Mouse (Mus musculus): ENCODE data around the gene Dnmt3c.
"Not testable (repeated sequence)": the region's sequence is repeated elsewhere in the genome, so short reads cannot be mapped to it uniquely, and the experiment has no call there.

Gene Dnmt3c

DNA sequence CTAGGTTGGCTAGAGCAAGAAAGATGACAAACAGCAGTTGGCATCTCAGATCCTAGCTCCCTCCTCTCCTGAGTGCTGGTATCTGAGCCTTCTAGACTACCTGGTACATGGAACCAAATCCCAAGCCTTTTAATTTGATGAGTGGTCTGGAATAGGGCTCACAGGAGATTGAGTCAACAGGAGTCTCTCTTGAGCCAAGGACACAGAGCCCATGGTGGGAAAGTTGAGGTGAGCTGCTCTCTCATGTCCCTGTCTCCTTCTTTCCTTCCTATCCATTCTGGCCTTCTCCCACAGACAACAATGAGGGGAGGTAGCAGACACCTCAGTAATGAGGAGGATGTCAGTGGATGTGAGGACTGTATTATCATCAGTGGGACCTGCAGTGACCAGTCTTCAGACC, at the start of gene Dnmt3c:
TSS of gene Dnmt3c (plus strand) at position 301 of the 400 bp plus-strand sequence.
- no peak for DNase-seq (ENCODE audit: low read depth, low spot score)

- DNase-seq (ENCODE audit: low read depth, low spot score): no peak
Observed at GRCm38 (mm10) chr2:153648773-153649297, 47.6 kb upstream of the Dnmt3c start.

DNA sequence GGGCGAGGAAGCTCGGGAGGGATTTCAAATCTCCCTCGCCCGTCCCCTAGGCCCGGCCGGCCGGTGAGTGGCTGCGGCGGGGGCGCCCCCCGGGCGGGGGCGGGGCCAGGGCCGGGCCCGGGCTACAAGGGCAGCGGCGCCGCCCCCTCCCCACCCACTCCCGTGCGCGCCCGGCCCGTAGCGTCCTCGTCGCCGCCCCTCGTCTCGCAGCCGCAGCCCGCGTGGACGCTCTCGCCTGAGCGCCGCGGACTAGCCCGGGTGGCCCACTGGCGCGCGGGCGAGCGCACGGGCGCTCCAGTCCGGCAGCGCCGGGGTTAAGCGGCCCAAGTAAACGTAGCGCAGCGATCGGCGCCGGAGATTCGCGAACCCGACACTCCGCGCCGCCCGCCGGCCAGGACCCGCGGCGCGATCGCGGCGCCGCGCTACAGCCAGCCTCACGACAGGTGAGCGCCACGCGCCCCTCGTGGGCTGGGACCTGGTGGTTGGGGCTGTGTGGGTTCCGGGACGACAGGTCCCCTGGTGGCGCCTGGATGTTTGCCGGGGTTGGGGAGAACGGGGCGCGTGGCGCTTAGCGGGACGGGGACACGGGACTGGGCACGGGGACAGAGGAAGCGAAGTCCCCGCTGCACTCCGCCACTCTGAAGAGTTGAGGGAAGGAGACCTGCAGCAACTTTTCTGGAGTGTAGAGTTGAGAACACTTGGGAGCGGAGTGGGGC, 47.0 kb upstream of the Dnmt3c start, which contains the start of gene Dnmt3b:
TSS of gene Dnmt3b (plus strand) at position 153 of the 716 bp plus-strand sequence.
- peak; percentile 37 for DNase-seq (ENCODE audit: low read depth, low spot score)

DNA sequence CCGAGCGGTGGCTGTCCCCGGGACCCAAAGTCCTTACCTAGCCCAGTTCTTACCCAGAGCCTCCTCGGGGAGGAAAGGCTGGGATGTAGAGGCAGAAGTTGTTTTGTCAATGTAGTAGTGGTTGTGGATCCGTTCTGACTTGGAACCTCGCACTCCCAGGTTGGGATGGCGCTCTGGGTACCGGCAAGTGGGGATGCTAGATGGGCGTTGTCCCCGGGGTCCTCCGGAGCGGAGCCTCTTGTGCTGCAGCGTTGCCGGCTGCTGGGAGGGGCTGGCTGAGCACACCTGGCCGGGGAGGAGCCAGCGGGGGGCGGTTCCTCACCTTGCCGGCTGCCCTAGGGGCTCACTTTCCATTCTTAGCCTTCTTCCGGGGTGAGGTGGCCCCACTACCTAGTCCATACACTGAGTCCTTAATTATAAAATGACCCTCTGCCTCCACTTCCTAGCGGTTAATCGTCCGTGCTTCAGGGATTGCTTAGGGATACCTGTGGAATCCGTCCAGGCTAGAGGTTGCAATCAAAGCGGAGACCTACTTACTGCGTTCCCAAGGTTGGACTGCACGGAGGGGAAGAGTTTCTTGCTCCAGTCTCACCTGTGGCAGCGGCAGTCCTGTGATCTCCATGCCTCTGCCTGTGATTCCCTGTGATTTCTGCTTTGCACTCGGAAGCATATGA, 46.3 kb upstream of the Dnmt3c start:
- DNase-seq (ENCODE audit: low read depth, low spot score): peak; percentile 16

- no peak for DNase-seq (ENCODE audit: low read depth, low spot score)
Observed at GRCm38 (mm10) chr2:153651681-153652080, 44.8 kb upstream of the Dnmt3c start.

- not testable (repeated sequence) for DNase-seq (ENCODE audit: low read depth, low spot score)
Observed at GRCm38 (mm10) chr2:153657659-153658058, 38.8 kb upstream of the Dnmt3c start.

DNA sequence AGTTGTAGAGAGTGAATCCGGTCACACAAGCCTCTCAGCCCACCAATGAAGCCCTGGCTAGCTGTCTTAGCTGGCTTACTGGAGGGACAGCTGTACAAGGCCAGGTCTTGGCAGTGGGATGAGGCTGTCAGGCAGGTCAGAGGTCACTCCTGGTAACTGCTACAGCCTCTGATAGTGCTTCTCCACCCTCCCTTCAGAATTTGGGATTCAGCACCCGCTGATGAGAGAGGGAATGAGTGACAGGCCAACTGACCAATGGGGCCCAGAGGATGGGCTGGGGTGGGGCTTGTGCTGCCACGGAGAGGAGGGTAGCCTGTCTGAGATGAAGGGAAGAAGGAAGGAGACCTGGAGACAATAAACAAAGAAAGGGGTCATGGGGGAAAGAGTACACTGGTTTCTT, 35.8 kb upstream of the Dnmt3c start:
- DNase-seq (ENCODE audit: low read depth, low spot score): no peak

GRCm38 (mm10) chr2:153665401-153665800, 31.1 kb upstream of the Dnmt3c start:
- DNase-seq (ENCODE audit: low read depth, low spot score): peak; percentile 20

DNA sequence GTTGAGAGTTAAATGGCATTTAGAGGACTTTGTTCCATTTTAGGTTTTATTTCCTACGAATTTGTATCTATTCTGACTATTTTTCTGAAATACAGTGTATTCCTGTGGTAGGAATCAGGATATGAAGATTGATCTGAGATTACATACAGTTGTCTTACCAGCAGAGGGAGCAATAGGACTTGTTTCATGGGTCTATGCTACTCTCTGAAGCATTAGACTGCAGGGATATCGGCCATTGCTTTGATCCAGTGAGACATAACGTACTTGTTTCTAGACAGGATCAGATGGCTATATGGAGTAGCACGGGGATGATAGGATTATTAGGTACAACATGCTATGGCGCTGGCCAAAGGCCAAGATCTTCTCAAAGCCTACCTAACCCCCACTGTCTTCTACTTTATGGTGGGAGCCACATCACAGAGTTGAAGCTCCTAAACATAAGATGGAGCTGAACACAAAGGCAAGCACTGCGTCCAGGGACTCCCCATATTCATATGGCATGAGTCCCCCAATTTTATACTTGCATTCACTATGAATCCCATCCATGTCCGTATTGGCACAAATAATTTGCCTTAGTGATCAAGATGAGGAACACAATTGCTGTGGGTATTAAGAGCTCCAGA, 27.6 kb upstream of the Dnmt3c start:
- DNase-seq (ENCODE audit: low read depth, low spot score): peak; percentile 80

DNA sequence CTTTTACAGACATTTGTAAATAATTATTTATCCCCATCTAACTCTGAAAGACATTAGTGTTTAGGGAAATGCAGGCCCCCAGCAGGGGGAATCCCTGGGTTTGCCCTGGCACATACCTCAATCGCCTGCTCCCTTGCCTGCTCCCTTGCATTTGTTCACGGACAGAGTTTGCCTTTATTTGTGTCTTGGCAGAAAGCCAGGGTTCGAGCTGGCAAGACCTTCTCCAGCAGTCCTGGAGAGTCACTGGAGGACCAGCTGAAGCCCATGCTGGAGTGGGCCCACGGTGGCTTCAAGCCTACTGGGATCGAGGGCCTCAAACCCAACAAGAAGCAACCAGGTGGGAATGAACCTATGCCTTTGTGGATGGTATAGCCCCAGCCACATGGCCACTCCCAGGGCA, 26.3 kb upstream of the Dnmt3c start:
- no peak for DNase-seq (ENCODE audit: low read depth, low spot score)

DNA sequence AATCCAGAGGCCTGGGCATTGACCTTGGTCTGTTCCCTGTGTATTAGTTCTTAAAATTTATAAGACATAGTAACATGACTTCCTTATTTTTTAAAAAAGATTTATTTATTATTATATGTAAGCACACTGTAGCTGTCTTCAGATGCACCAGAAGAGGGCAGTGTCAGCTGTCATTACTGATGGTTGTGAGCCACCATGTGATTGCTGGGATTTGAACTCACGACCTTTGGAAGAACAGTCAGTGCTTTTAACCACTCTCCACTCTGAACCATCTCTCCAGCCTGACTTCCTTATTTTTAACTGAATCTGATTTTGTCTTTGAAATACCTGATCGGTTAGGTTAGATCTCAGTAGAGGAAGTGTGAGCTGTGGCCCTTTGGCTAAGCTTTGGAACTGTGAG, 23.8 kb upstream of the Dnmt3c start:
- peak; percentile 31 for DNase-seq (ENCODE audit: low read depth, low spot score)

DNA sequence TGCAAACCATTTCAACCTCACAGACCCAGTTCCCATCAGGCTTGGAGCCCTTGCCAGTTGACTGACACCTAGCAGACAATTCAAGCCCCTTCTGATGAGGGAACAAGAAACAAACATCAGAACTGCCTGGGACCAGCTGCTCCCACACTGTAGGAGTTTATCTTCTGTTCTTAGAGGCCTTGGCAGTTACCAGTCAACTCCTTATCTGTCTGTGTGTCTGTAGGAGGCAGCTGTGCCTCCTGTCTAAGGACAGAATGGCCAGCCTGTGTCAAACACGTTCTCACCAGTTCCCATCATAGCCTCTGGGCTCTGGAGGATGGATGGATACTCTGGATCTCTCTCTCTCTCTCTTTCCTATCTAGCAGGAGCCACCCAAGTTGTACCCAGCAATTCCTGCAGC, 21.1 kb upstream of the Dnmt3c start:
- DNase-seq (ENCODE audit: low read depth, low spot score): not testable (repeated sequence)

- DNase-seq (ENCODE audit: low read depth, low spot score): no peak
Observed at GRCm38 (mm10) chr2:153676944-153677343, 19.5 kb upstream of the Dnmt3c start.

DNA sequence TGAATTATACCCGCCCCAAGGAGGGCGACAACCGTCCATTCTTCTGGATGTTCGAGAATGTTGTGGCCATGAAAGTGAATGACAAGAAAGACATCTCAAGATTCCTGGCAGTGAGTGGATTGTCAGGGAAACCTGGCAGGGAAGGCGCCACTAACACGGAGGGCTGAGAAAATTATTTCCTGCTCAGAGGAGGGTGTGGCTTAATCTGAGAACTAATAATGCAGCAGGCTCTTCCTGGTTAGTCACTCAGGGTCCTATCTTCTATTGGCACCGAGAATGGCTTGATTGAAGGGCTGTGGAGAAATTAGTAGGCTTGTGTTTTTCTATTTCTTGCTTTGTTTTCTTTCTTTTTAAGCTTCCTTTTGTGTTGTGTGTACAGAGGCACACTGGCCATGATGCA, 18.9 kb upstream of the Dnmt3c start:
- DNase-seq (ENCODE audit: low read depth, low spot score): no peak

DNA sequence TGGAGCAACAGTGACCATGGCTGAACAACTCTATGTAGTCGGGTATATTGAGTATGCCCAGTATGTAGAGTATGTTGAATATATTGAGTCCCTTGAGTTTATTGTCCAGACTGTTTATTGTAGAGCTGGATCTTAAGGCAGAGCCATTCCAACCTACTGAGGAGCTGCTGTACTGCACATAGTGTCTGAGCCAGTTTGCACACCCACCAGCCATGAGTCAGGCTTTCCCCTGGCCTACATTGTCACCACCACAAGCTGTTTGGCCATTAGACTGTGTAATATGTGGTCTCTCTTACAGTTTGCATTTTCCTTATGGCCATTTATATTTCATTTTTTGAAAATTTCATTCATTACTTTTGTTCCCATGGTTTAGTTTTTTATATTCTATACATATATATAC, 16.5 kb upstream of the Dnmt3c start:
- DNase-seq (ENCODE audit: low read depth, low spot score): no peak

DNA sequence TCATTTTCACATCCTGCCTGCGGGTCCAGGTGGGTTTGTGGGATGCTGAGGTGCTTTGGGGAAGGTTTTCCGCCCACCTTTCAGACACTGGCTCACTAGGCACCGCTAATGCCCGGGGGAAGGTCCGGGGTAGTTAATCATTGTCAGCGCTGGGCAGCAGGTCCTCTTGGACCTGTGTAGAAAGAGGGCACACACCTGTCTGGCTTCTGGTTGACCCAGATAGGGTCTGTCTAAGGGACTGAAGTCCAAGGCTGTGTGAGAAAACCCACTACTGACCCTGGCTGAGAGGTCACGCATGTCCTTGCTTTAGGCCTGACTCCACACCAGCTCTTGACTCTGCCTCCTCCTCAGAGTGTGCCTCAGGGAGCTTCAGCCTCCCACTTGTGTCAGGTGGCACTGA, 3.0 kb upstream of the Dnmt3c start:
- DNase-seq (ENCODE audit: low read depth, low spot score): not testable (repeated sequence)

DNA sequence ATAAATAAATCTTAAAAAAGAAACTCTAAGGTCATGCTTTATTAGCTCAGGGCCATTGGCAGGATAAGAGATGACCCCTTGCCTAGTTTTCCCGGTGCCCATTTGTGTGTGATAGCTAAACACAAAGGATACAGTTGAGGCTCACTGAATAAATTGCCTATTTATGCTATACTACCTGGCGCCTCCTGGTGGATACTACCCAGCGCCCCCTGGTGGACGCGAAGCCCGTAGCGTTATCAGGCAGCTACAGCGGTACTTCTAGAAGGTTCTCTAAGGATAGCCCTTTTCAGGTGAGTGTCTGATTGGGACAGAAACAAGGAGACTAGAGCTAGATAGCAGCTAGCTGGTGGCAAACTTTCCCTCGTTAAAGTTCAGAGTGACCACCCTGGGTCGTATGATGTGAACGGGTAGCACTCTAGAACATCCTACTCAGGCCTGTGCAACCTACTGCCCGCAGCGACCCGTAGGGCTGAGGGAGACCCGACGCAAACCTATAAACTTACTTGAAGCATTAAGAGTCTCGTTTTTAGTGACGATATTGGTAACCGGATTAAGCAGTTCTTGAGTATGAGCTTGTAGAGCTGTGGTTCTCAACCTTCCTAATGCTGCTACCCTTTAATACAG, 1.9 kb upstream of the Dnmt3c start:
- peak; percentile 28 for DNase-seq (ENCODE audit: low read depth, low spot score)

- no peak for DNase-seq (ENCODE audit: low read depth, low spot score)
Observed at GRCm38 (mm10) chr2:153703389-153703788, 6.9 kb downstream of the Dnmt3c start.

DNA sequence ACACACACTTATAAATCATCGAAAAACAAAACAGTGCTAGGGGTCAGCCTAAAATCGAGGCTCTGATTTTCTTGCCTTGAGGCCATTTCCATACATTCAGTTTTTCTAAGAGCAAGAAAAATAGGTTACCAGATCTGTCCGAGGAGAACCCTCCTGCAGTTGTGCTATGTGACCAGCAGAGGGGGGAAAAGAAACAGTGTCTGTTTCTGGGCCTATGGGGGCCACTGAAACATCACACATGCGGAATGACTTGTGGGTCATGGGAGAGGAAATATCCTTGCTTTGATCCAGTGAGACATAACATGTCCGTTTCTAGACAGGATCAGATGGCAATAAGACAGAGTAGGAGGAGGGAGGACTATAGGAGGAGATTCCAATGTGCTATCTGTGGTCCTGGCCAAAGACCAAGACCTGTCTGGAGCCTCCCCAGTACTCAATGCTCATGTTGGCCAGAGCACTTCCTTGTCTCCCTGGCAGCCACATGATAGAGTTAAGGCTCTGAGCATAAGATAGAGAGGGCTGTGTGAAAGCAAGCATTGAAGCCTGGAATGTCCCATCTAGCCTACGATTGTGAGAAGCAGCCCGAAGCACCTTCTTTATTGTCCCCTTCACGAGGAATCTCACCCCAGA, 14.4 kb downstream of the Dnmt3c start:
- peak; percentile 41 for DNase-seq (ENCODE audit: low read depth, low spot score)

DNA sequence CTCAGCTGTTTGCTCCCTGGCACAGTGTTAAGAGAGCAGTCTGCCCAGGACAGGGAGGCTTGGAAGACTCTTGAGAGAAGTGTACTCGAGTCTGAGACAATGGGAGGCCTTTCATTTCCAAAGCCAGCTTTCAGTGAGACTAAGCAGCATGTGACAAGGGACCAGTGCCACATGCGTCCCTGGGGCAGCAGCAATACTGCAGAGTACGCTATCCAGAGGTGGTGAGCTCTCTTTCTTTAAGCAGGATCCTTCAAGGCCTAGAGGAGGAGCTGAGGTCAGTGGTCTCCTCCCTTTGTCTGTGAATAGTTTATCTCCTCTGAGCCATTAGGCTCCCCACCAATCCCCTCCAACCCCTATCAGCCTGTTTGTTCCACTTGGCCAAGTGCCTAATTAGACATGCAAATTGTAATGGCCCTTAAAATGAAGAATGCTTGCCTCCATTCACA, 16.2 kb downstream of the Dnmt3c start:
- no peak for DNase-seq (ENCODE audit: low read depth, low spot score)

DNA sequence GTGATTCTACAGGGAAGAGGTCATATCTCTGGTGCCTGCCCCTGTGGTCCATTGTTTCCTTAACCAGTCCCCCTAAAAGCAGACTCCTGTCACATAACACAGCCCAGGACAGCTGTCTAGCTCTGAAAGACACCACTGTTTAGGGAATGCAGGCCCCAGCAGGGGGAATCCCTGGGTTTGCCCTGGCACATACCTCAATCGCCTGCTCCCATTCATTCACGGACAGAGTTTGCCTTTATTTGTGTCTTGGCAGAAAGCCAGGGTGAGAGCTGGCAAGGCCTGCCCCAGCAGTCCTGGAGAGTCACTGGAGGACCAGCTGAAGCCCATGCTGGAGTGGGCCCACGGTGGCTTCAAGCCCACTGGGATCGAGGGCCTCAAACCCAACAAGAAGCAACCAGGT, 16.8 kb downstream of the Dnmt3c start:
- peak; percentile 27 for DNase-seq (ENCODE audit: low read depth, low spot score)

All from 3T3-L1 (cell line).